Mouse (Mus musculus) lung, embryonic 16.5 days (tissue): Measurements from ENCODE around the gene Vmn1r213. TPM values are rescaled to one million over a fixed set of nuclear protein-coding genes. Genes with fewer than 3 reads are reported as not detected.

ENCODE experiments used
- ATAC-seq: fragments of 200-750 bp; cut with Nextera tagmentation; 2 replicates; pipeline ENCODE4 v1.8.0; 2017; ENCODE audit warnings: low read depth, mild to moderate bottlenecking, moderate library complexity
- H3K27ac ChIP-seq: fragments of 300-500 bp; sonication (generic); 2 replicates; pipeline ENCODE4 v1.5.1; 2014; ENCODE audit warnings: mild to moderate bottlenecking, control low read depth, low read length
- H3K27me3 ChIP-seq: fragments of 300-500 bp; sonication (generic); 2 replicates; pipeline ENCODE4 v1.6.1; 2014; ENCODE audit warnings: low read depth, low read length, mixed read lengths; ENCODE audit not compliant: control insufficient read depth, insufficient read depth
- H3K36me3 ChIP-seq: fragments of 300-500 bp; sonication (generic); 2 replicates; pipeline ENCODE4 v1.6.1; 2014; ENCODE audit warnings: low read length; ENCODE audit not compliant: control insufficient read depth, insufficient read depth
- H3K4me1 ChIP-seq: fragments of 300-500 bp; sonication (generic); replicated peaks from 2 replicates; pipeline ENCODE4 v1.6.1; 2014; ENCODE audit warnings: low read length, mixed read lengths; ENCODE audit not compliant: control insufficient read depth, insufficient read depth
- H3K4me2 ChIP-seq: fragments of 300-500 bp; sonication (generic); 2 replicates; pipeline ENCODE4 v1.6.1; 2014; ENCODE audit warnings: low read depth, low read length, control low read depth
- H3K4me3 ChIP-seq: fragments of 300-500 bp; sonication (generic); 2 replicates; pipeline ENCODE4 v1.5.1; 2014; ENCODE audit warnings: mild to moderate bottlenecking, low read length, control low read depth
- H3K9ac ChIP-seq: fragments of 300-500 bp; sonication (generic); 2 replicates; pipeline ENCODE4 v1.6.1; 2014; ENCODE audit warnings: low read length, control low read depth
- H3K9me3 ChIP-seq: fragments of 300-500 bp; sonication (generic); 2 replicates; pipeline ENCODE4 v1.6.1; 2016; ENCODE audit warnings: low read length; ENCODE audit not compliant: control insufficient read depth
- WGBS: fragments of 180-500 bp; shearing (Covaris S2); extraction: QIAGEN DNeasy Blood & Tissue Kit; methylation state at CpG from one replicate; pipeline ENCODE4 v1.1.7; 2014; 5-methylcytosine and 5-hydroxymethylcytosine counted together
- polyA plus RNA-seq: library from polyadenylated mRNA; unstranded; fragments of >200 nt; fragmentation: Nextera tagmentation; extraction: Ambion mirVana; gene quantifications from 2 replicates; pipeline ENCODE4 v1.2.1, GENCODE M21; 2015

Vmn1r213 gene
- not detected in 2 replicates for polyA plus RNA-seq

GRCm38 (mm10) chr13:23007356-23007755 is at the start of gene Vmn1r213:
Vmn1r213 (plus strand) TSS chr13:23007656.
- no peak for ATAC-seq
- Histone ChIP-seq H3K36me3 (no peaks in the 10 kb centered on the region), H3K4me2 (no peak within 1 kb of the TSS), H3K27ac (no peak within 1 kb of the TSS), H3K4me3 (no peak within 1 kb of the TSS), H3K9me3 (no peaks in the 10 kb centered on the region), H3K9ac (no peak within 1 kb of the TSS), H3K27me3 (no peaks in the 10 kb centered on the region), H3K4me1 (no peaks in the 10 kb centered on the region)
- WGBS: 78% methylated on average over 1 of the region's 1 CpGs

- Histone ChIP-seq H3K27ac (no peak overlapping the region), H3K4me1 (no peaks in the 10 kb centered on the region), H3K9me3 (no peaks in the 10 kb centered on the region), H3K4me3 (no peak overlapping the region), H3K4me2 (no peak overlapping the region; the same call in 1 of the 2 replicates), H3K36me3 (no peaks in the 10 kb centered on the region), H3K27me3 (no peaks in the 10 kb centered on the region), H3K9ac (no peak overlapping the region)
- 60% methylated on average over 11 of the region's 11 CpGs for WGBS
- ATAC-seq: peak; percentile 93
Measured at GRCm38 (mm10) chr13:22990214-22990891, 17.1 kb upstream of the Vmn1r213 start.

- H3K27ac ChIP-seq: no peak overlapping the region
- no peak for ATAC-seq
Measured at GRCm38 (mm10) chr13:22992178-22992700, 15.2 kb upstream of the Vmn1r213 start.

GRCm38 (mm10) chr13:22992721-22993120 is 14.7 kb upstream of the Vmn1r213 start:
- ATAC-seq: no peak
- no peaks in the 10 kb centered on the region for H3K27me3 ChIP-seq
- H3K27ac ChIP-seq: no peak overlapping the region
- WGBS: 56% methylated on average over 2 of the region's 2 CpGs
- H3K4me2 ChIP-seq: no peak overlapping the region
- H3K9ac ChIP-seq: no peak overlapping the region
- H3K4me3 ChIP-seq: no peak overlapping the region
- H3K4me1 ChIP-seq: no peaks in the 10 kb centered on the region
- H3K36me3 ChIP-seq: no peaks in the 10 kb centered on the region
- H3K9me3 ChIP-seq: no peaks in the 10 kb centered on the region

More at GRCm38 (mm10) chr13:22992178-22992700, 15.2 kb upstream of the Vmn1r213 start:
- Histone ChIP-seq H3K4me1 (no peaks in the 10 kb centered on the region), H3K36me3 (no peaks in the 10 kb centered on the region), H3K4me3 (no peak overlapping the region), H3K27me3 (no peaks in the 10 kb centered on the region), H3K4me2 (no peak overlapping the region), H3K9me3 (no peaks in the 10 kb centered on the region), H3K9ac (no peak overlapping the region)
- 41% methylated on average over 1 of the region's 1 CpGs for WGBS

GRCm38 (mm10) chr13:23018158-23018557 is 10.7 kb downstream of the Vmn1r213 start:
- no peak overlapping the region for H3K27ac ChIP-seq
- no peak overlapping the region for H3K4me3 ChIP-seq
- H3K9me3 ChIP-seq: no peaks in the 10 kb centered on the region
- no peaks in the 10 kb centered on the region for H3K4me1 ChIP-seq
- ATAC-seq: no peak
- H3K4me2 ChIP-seq: no peak overlapping the region
- no peaks in the 10 kb centered on the region for H3K27me3 ChIP-seq
- no peaks in the 10 kb centered on the region for H3K36me3 ChIP-seq
- H3K9ac ChIP-seq: no peak overlapping the region

GRCm38 (mm10) chr13:23024812-23025211 is 17.4 kb downstream of the Vmn1r213 start:
- H3K27ac ChIP-seq: no peak overlapping the region
- no peaks in the 10 kb centered on the region for H3K27me3 ChIP-seq
- no peaks in the 10 kb centered on the region for H3K36me3 ChIP-seq
- no peaks in the 10 kb centered on the region for H3K4me1 ChIP-seq
- H3K9me3 ChIP-seq: no peaks in the 10 kb centered on the region
- H3K9ac ChIP-seq: no peak overlapping the region
- no peak overlapping the region for H3K4me3 ChIP-seq
- ATAC-seq: no peak
- H3K4me2 ChIP-seq: no peak overlapping the region

GRCm38 (mm10) chr13:23030118-23030517 is 22.7 kb downstream of the Vmn1r213 start, which contains the start of gene Vmn1r214:
Vmn1r214 (plus strand) TSS chr13:23030418.
- Histone ChIP-seq H3K36me3 (no peaks in the 10 kb centered on the region), H3K4me3 (no peak within 1 kb of the TSS), H3K27ac (no peak within 1 kb of the TSS), H3K4me1 (no peaks in the 10 kb centered on the region), H3K4me2 (no peak within 1 kb of the TSS), H3K27me3 (no peaks in the 10 kb centered on the region), H3K9ac (no peak within 1 kb of the TSS), H3K9me3 (no peaks in the 10 kb centered on the region)
- no peak for ATAC-seq
- 85% methylated on average over 3 of the region's 3 CpGs for WGBS

- Histone ChIP-seq H3K27me3 (no peaks in the 10 kb centered on the region), H3K4me3 (no peak overlapping the region), H3K36me3 (no peaks in the 10 kb centered on the region), H3K9ac (no peak overlapping the region), H3K4me1 (no peaks in the 10 kb centered on the region), H3K9me3 (no peaks in the 10 kb centered on the region), H3K4me2 (no peak overlapping the region), H3K27ac (no peak overlapping the region)
- whole genome bisulfite sequencing: 23% methylated on average over 1 of the region's 1 CpGs
- ATAC-seq: no peak
Measured at GRCm38 (mm10) chr13:23057778-23058177, 50.3 kb downstream of the Vmn1r213 start.
